Mouse (Mus musculus) liver, embryonic 14.5 days (tissue): Measurements from ENCODE around the gene Gnptab. TPM values are rescaled to one million over a fixed set of nuclear protein-coding genes. Genes with fewer than 3 reads are reported as not detected.

ENCODE experiments used
- ATAC-seq: fragments of 200-750 bp; cut with Nextera tagmentation; 2 replicates; pipeline ENCODE4 v1.8.0; 2017; ENCODE audit warnings: moderate number of reproducible peaks, mild to moderate bottlenecking, moderate library complexity; ENCODE audit not compliant: insufficient read depth
- DNase-seq, 3 experiments: peaks; one replicate each; pipeline ENCODE4 v3.0.0-alpha.2; 2012 to 2013; ENCODE audit warnings: low read depth in 3 of 3, low spot score in 3 of 3
- H3K27ac ChIP-seq: fragments of 300-500 bp; sonication (generic); 2 replicates; pipeline ENCODE4 v1.5.1; 2014; ENCODE audit warnings: moderate library complexity, mild to moderate bottlenecking, control low read depth, inconsistent platforms
- H3K27me3 ChIP-seq: fragments of 300-500 bp; sonication (generic); 2 replicates; pipeline ENCODE4 v1.6.1; 2014; ENCODE audit warnings: mild to moderate bottlenecking, low read length, moderate library complexity; ENCODE audit not compliant: control insufficient read depth, insufficient read depth
- H3K36me3 ChIP-seq: fragments of 300-500 bp; sonication (generic); replicated peaks from 2 replicates; pipeline ENCODE4 v1.6.1; 2014; ENCODE audit warnings: low read depth; ENCODE audit not compliant: control insufficient read depth, insufficient read depth
- H3K4me1 ChIP-seq, 2 experiments: fragments of 200-500 bp in 1 of 2; fragments of 300-500 bp in 1 of 2; sonication (generic) in 1 of 2; replicated peaks; 2 replicates each; pipeline ENCODE4 v1.6.1; 2012 to 2014; ENCODE audit warnings: antibody characterized with exemption in 1 of 2, inconsistent platforms in 1 of 2, low read length in 1 of 2; ENCODE audit not compliant: control insufficient read depth in 2 of 2, insufficient read depth in 2 of 2
- H3K4me2 ChIP-seq: fragments of 300-500 bp; sonication (generic); 2 replicates; pipeline ENCODE4 v1.6.1; 2014; ENCODE audit warnings: low read depth, mild to moderate bottlenecking, control low read depth, moderate library complexity
- H3K4me3 ChIP-seq, 2 experiments: fragments of 200-500 bp in 1 of 2; fragments of 300-500 bp in 1 of 2; sonication (generic) in 1 of 2; 2 replicates each; pipeline ENCODE4 v1.5.1; 2012 to 2014; ENCODE audit warnings: low read depth in 2 of 2, low read length in 2 of 2, mild to moderate bottlenecking in 2 of 2, control low read depth in 1 of 2, inconsistent platforms in 1 of 2, moderate library complexity in 1 of 2; ENCODE audit not compliant: insufficient read depth in 1 of 2
- H3K9ac ChIP-seq: fragments of 300-500 bp; sonication (generic); replicated peaks from 2 replicates; pipeline ENCODE4 v1.6.1; 2014; ENCODE audit warnings: mild to moderate bottlenecking, control low read depth, moderate library complexity
- H3K9me3 ChIP-seq: fragments of 300-500 bp; sonication (generic); 2 replicates; pipeline ENCODE4 v1.6.1; 2016; ENCODE audit warnings: low read length, mixed read lengths; ENCODE audit not compliant: control insufficient read depth
- CTCF ChIP-seq: IDR thresholded peaks from 2 replicates; pipeline ENCODE4 v1.5.1; 2016; ENCODE audit warnings: antibody characterized with exemption, low read depth, control low read depth
- EP300 ChIP-seq: IDR thresholded peaks from 2 replicates; pipeline ENCODE4 v1.6.1; 2016; ENCODE audit warnings: antibody characterized with exemption, low read depth
- WGBS: fragments of 180-500 bp; shearing (Covaris S2); extraction: QIAGEN DNeasy Blood & Tissue Kit; methylation state at CpG from one replicate; pipeline ENCODE4 v1.1.7; 2014; ENCODE audit not compliant: insufficient replicate concordance; 5-methylcytosine and 5-hydroxymethylcytosine counted together
- polyA plus RNA-seq, 2 experiments: library from polyadenylated mRNA; depleted of rRNA in 1 of 2; stranded (reverse) in 1 of 2; unstranded in 1 of 2; fragments of >200 nt; fragmentation: Nextera tagmentation in 1 of 2; extraction: Ambion mirVana in 1 of 2; gene quantifications; 2 replicates each; pipeline versions ENCODE4 v1.2.1 to v1.2.3; 2012 to 2014

Gnptab gene
- polyA plus RNA-seq, 2 experiments, result 2.3 to 4.9 TPM

DNA sequence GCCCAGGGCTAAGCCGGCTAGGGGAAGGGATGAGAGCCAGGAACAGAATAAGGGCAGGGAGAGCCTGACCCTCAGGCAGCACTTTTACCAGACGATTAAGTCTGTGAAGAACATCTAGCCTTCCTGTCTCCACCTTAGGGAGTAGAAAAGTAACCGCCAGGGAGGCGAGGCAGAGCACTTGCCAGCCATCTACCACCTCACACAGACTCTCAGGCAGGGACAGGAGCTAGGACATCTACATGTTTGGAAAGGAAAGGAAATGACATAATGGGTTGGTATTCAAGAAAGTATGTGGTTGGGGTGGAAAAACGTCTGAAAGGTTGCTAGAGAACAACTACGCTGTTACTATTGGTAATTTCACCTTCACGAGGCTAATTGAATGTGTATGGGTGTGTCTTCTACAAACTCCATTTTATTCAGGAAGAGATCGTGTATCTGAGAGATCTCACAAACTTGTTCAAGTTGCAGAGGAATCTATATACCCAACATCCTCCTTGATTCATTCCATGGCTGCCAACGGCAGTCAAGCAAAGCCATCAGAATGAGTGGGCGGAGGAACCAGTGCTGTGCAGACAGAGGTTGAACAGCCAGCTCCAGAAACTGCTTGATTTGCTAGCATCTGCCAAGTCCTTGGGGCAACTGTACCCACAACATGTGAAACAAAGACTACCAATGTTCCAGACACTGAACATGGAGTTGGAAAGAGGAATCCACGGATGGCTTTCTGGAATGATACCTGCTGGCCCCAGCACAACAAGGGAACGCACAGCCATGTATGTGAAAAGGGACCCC lies 32.3 kb upstream of the Gnptab start:
- Histone ChIP-seq H3K4me2 (no peak overlapping the region), H3K36me3 (no peaks in the 10 kb centered on the region), H3K4me1 (no peaks in the 10 kb centered on the region; a peak in 1 of 4 replicates), H3K9me3 (no peaks in the 10 kb centered on the region), H3K9ac (no peak overlapping the region), H3K27me3 (no peaks in the 10 kb centered on the region), H3K27ac (no peak overlapping the region), H3K4me3 (no peak overlapping the region)
- WGBS, result 44% methylated on average over 12 of the region's 12 CpGs
- no peak for TF ChIP-seq CTCF
- TF ChIP-seq EP300, result no peak
- ATAC-seq (no peak), DNase-seq (no peak)

- Histone ChIP-seq H3K27ac (no peak overlapping the region), H3K9ac (no peak overlapping the region), H3K4me2 (no peak overlapping the region), H3K27me3 (no peaks in the 10 kb centered on the region), H3K4me1 (no peaks in the 10 kb centered on the region; a peak in 1 of 4 replicates), H3K9me3 (no peaks in the 10 kb centered on the region), H3K4me3 (no peak overlapping the region), H3K36me3 (no peaks in the 10 kb centered on the region)
- ATAC-seq, result no peak
- no peak for TF ChIP-seq EP300
- no peak for TF ChIP-seq CTCF
- 25% methylated on average over 8 of the region's 8 CpGs for WGBS
- DNase-seq, result no peak
Measured at GRCm38 (mm10) chr10:88349800-88350199, 29.1 kb upstream of the Gnptab start.

- Histone ChIP-seq H3K4me3 (no peak overlapping the region), H3K4me2 (no peak overlapping the region), H3K4me1 (no peaks in the 10 kb centered on the region; a peak in 1 of 4 replicates), H3K9ac (no peak overlapping the region), H3K36me3 (no peaks in the 10 kb centered on the region), H3K27ac (no peak overlapping the region), H3K9me3 (no peaks in the 10 kb centered on the region), H3K27me3 (no peaks in the 10 kb centered on the region)
- DNase-seq (no peak), ATAC-seq (no peak)
- WGBS, result 70% methylated on average over 2 of the region's 2 CpGs
- TF ChIP-seq CTCF, result no peak
- TF ChIP-seq EP300, result no peak
Measured at GRCm38 (mm10) chr10:88350687-88351086, 28.2 kb upstream of the Gnptab start.

DNA sequence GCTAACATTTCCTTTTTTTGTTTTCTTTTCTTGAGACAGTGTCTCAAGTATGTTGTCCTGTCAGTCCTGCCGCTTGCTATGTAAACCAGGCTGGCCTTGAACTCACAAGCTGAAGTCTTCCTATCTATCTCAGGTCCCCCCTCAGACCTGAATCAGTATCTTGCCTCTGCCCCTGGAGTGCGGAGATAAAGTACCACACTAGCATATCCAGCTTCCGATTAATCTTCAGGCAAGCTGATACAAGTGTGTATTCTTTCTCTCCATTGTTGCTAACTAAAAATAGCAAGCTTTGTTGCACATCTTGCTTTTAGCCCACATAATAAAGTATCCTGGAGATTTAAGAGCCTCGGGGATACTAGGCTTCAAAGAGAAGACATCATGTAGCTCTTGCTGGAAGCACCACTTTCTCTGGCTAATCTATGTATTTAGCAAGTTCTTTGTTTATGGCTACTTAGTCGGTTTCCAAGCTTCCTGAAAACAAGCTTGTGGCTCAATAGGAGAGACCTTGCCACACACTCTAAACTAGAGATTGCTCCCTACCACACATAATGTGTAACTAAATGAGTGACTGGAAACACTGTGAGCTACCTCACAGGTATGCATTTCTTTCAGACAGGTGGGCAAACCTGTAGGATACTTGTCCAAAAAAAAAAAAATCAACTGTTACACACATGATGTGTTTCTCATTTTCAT lies 27.4 kb upstream of the Gnptab start:
- Histone ChIP-seq H3K36me3 (no peaks in the 10 kb centered on the region), H3K27me3 (peaks cover under 1% of the 10 kb centered on the region), H3K4me3 (no peak overlapping the region), H3K27ac (no peak overlapping the region), H3K9ac (no peak overlapping the region), H3K4me2 (no peak overlapping the region), H3K4me1 (no peaks in the 10 kb centered on the region; a peak in 1 of 4 replicates), H3K9me3 (no peaks in the 10 kb centered on the region)
- no peak for DNase-seq
- WGBS, result 23% methylated on average over 5 of the region's 5 CpGs
- ATAC-seq, result no peak
- TF ChIP-seq EP300, result peak; percentile 7; the same call in 1 of the 2 replicates
- no peak for TF ChIP-seq CTCF

DNA sequence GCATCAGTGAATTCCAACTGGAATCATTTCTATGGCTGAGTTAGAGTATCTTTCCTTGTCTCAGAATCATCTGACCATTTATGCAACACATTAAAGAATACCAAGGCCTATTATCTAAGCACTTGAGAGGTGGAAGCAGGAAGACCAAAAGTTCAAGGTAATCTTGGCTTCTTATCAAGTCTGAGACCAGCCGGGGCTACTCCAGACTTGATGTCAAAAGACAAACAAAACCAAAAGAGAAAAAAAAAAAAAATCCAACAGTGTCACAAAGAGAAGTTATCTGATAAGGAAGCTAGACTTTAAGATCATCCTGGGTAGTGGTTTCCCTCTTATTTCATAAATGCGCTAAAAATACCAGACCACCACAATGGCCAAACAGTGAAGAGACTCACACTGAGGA lies 26.4 kb upstream of the Gnptab start:
- no peaks in the 10 kb centered on the region for H3K9me3 ChIP-seq
- H3K36me3 ChIP-seq, result no peaks in the 10 kb centered on the region
- no peak overlapping the region for H3K4me2 ChIP-seq
- H3K4me3 ChIP-seq, result no peak overlapping the region
- no peak for TF ChIP-seq EP300
- TF ChIP-seq CTCF, result no peak
- H3K27ac ChIP-seq, result no peak overlapping the region
- no peak overlapping the region for H3K9ac ChIP-seq
- WGBS, result 6% methylated on average over 2 of the region's 2 CpGs
- peaks cover 9% of the 10 kb centered on the region for H3K27me3 ChIP-seq
- H3K4me1 ChIP-seq, result no peaks in the 10 kb centered on the region; a peak in 1 of 4 replicates
- ATAC-seq (no peak), DNase-seq (no peak)
